8 mouse cellular contexts compared by ENCODE assay signal in genomic region chr10:18431546-18431945, GRCm38 (mm10).
DNase-seq lines count a peak whose midpoint lies in the region; ATAC-seq lines count a peak whose summit lies in the region.

No protein-coding gene starts in this region.

- peaks cover 23% of the 10 kb centered on the region for H3K36me3 ChIP-seq in hindbrain, embryonic 13.5 days
- peaks cover 33% of the 10 kb centered on the region for H3K36me3 ChIP-seq in hindbrain, embryonic 10.5 days
- H3K36me3 ChIP-seq in lung, embryonic 16.5 days (ENCODE audit: control insufficient read depth, insufficient read depth, low read length) = peaks cover 3% of the 10 kb centered on the region; the same call in 1 of the 2 replicates
- peaks cover 5% of the 10 kb centered on the region; the same call in 1 of the 2 replicates for H3K36me3 ChIP-seq in embryonic facial prominence, embryonic 15.5 days
- no peaks in the 10 kb centered on the region for H3K36me3 ChIP-seq in stomach, embryonic 14.5 days (ENCODE audit: control insufficient read depth, insufficient read depth, low read length)

- no peak overlapping the region for H3K4me3 ChIP-seq in hindbrain, embryonic 13.5 days
- no peak overlapping the region for H3K4me3 ChIP-seq in hindbrain, embryonic 10.5 days
- 0 out of 2 replicates have a peak overlapping the region, but pooled peaks have one; percentile 1 for H3K4me3 ChIP-seq in lung, embryonic 16.5 days (ENCODE audit: low read length)
- H3K4me3 ChIP-seq in embryonic facial prominence, embryonic 15.5 days (replicated peaks) = peak overlapping the region; percentile 46
- peak overlapping the region; percentile 29; the same call in 1 of the 2 replicates for H3K4me3 ChIP-seq in stomach, embryonic 14.5 days (ENCODE audit: low read depth, low read length)

- ATAC-seq in hindbrain, embryonic 13.5 days (ENCODE audit: low FRiP score) = no peak
- ATAC-seq in lung, embryonic 16.5 days (ENCODE audit: low read depth) = no peak
- no peak for ATAC-seq in embryonic facial prominence, embryonic 15.5 days (ENCODE audit: insufficient number of reproducible peaks, low FRiP score, low TSS enrichment, low read depth)
- no peak for ATAC-seq in stomach, embryonic 14.5 days (ENCODE audit: insufficient number of reproducible peaks, insufficient read depth, low FRiP score, low read depth)
- no peak for ATAC-seq in granulocyte monocyte progenitor cell, adult 5-6 weeks (replicated peaks; ENCODE audit: poor library complexity, severe bottlenecking)

- no peak for DNase-seq in hindbrain, embryonic 10.5 days (ENCODE audit: low spot score)
- no peak for DNase-seq in lung, postnatal 25 days (ENCODE audit: low spot score)
- no peak for DNase-seq in right cerebral cortex, postnatal 25 days

- WGBS in hindbrain, embryonic 13.5 days = 74% methylated on average over 3 of the region's 3 CpGs
- 86% methylated on average over 3 of the region's 3 CpGs for WGBS in hindbrain, embryonic 10.5 days
- WGBS in lung, embryonic 16.5 days = 58% methylated on average over 3 of the region's 3 CpGs
- WGBS in embryonic facial prominence, embryonic 15.5 days = 71% methylated on average over 3 of the region's 3 CpGs
- 45% methylated on average over 3 of the region's 3 CpGs for WGBS in stomach, embryonic 14.5 days

- no peak overlapping the region for H3K9ac ChIP-seq in hindbrain, embryonic 13.5 days
- H3K9ac ChIP-seq in lung, embryonic 16.5 days (ENCODE audit: low read length) = no peak overlapping the region
- no peak overlapping the region for H3K9ac ChIP-seq in embryonic facial prominence, embryonic 15.5 days
- H3K9ac ChIP-seq in stomach, embryonic 14.5 days (replicated peaks; ENCODE audit: low read depth, low read length) = no peak overlapping the region

- no peaks in the 10 kb centered on the region for H3K9me3 ChIP-seq in hindbrain, embryonic 13.5 days
- peaks cover 15% of the 10 kb centered on the region for H3K9me3 ChIP-seq in hindbrain, embryonic 10.5 days
- H3K9me3 ChIP-seq in lung, embryonic 16.5 days (ENCODE audit: control insufficient read depth, low read length) = no peaks in the 10 kb centered on the region
- no peaks in the 10 kb centered on the region for H3K9me3 ChIP-seq in embryonic facial prominence, embryonic 15.5 days (replicated peaks)
- H3K9me3 ChIP-seq in stomach, embryonic 14.5 days (ENCODE audit: control insufficient read depth, low read depth, low read length) = no peaks in the 10 kb centered on the region

- H3K27me3 ChIP-seq in hindbrain, embryonic 13.5 days = no peaks in the 10 kb centered on the region
- no peaks in the 10 kb centered on the region for H3K27me3 ChIP-seq in hindbrain, embryonic 10.5 days (ENCODE audit: insufficient read depth, poor library complexity, severe bottlenecking)
- H3K27me3 ChIP-seq in lung, embryonic 16.5 days (ENCODE audit: control insufficient read depth, insufficient read depth, low read depth, low read length) = no peaks in the 10 kb centered on the region
- H3K27me3 ChIP-seq in embryonic facial prominence, embryonic 15.5 days = no peaks in the 10 kb centered on the region
- no peaks in the 10 kb centered on the region for H3K27me3 ChIP-seq in stomach, embryonic 14.5 days (ENCODE audit: control insufficient read depth, insufficient read depth, low read length)

- peaks cover 29% of the 10 kb centered on the region for H3K4me1 ChIP-seq in hindbrain, embryonic 13.5 days (replicated peaks)
- H3K4me1 ChIP-seq in hindbrain, embryonic 10.5 days (replicated peaks) = peaks cover 53% of the 10 kb centered on the region
- H3K4me1 ChIP-seq in lung, embryonic 16.5 days (replicated peaks; ENCODE audit: control insufficient read depth, insufficient read depth, low read length) = peaks cover 16% of the 10 kb centered on the region
- H3K4me1 ChIP-seq in embryonic facial prominence, embryonic 15.5 days = peaks cover 40% of the 10 kb centered on the region
- peaks cover 22% of the 10 kb centered on the region for H3K4me1 ChIP-seq in stomach, embryonic 14.5 days (ENCODE audit: control insufficient read depth, insufficient read depth, low read length)

- peak overlapping the region; percentile 60 for H3K4me2 ChIP-seq in hindbrain, embryonic 13.5 days
- H3K4me2 ChIP-seq in lung, embryonic 16.5 days (ENCODE audit: low read depth, low read length) = peak overlapping the region; percentile 60
- H3K4me2 ChIP-seq in embryonic facial prominence, embryonic 15.5 days (replicated peaks) = peak overlapping the region; percentile 64
- peak overlapping the region; percentile 59 for H3K4me2 ChIP-seq in stomach, embryonic 14.5 days (replicated peaks; ENCODE audit: low read depth, low read length)

- H3K27ac ChIP-seq in hindbrain, embryonic 13.5 days = no peak overlapping the region
- H3K27ac ChIP-seq in hindbrain, embryonic 10.5 days = no peak overlapping the region
- H3K27ac ChIP-seq in lung, embryonic 16.5 days (ENCODE audit: low read length) = 0 out of 2 replicates have a peak overlapping the region, but pooled peaks have one; percentile 15
- 0 out of 2 replicates have a peak overlapping the region, but pooled peaks have one; percentile 39 for H3K27ac ChIP-seq in embryonic facial prominence, embryonic 15.5 days (replicated peaks)
- peak overlapping the region; percentile 17; the same call in 1 of the 2 replicates for H3K27ac ChIP-seq in stomach, embryonic 14.5 days (ENCODE audit: low read length)

Comparison
In these comparisons a context has a peak if more than half of its experiments do, and no peak if none do; other contexts are left out.
1. H3K27ac ChIP-seq: peak in lung, embryonic 16.5 days (single experiment), embryonic facial prominence, embryonic 15.5 days (single experiment) and stomach, embryonic 14.5 days (single experiment); none in hindbrain, embryonic 13.5 days (single experiment) and hindbrain, embryonic 10.5 days (single experiment).
2. H3K4me3 ChIP-seq: peak in lung, embryonic 16.5 days (single experiment), embryonic facial prominence, embryonic 15.5 days (single experiment) and stomach, embryonic 14.5 days (single experiment); none in hindbrain, embryonic 13.5 days (single experiment) and hindbrain, embryonic 10.5 days (single experiment).
3. Peak in every context shown above with its lines, with median percentiles within 50 percentile points of each other: H3K4me2 ChIP-seq.